Mouse (Mus musculus) lung, adult 2 months (tissue): ENCODE results near the gene Il3ra. TPM values are rescaled to one million over a fixed set of nuclear protein-coding genes. Genes with fewer than 3 reads are reported as not detected.

ENCODE experiments used
- DNase-seq: peaks from one replicate; pipeline ENCODE4 v3.0.0; 2022
- H3K4me1 ChIP-seq: fragments of 200-500 bp; 2 replicates; pipeline ENCODE4 v1.6.1; 2011; ENCODE audit warnings: low read length; ENCODE audit not compliant: control insufficient read depth, insufficient read depth
- H3K4me3 ChIP-seq: fragments of 200-500 bp; replicated peaks from 2 replicates; pipeline ENCODE3; 2011; ENCODE audit warnings: low read depth, mild to moderate bottlenecking, control low read depth, low read length; ENCODE audit errors: extremely low read depth
- CTCF ChIP-seq: fragments of 200-500 bp; IDR thresholded peaks from 2 replicates; pipeline ENCODE4 v1.5.1; 2011; ENCODE audit warnings: mild to moderate bottlenecking, low read length, control low read depth; ENCODE audit not compliant: insufficient read depth
- POLR2A ChIP-seq: fragments of 200-500 bp; IDR thresholded peaks from 2 replicates; pipeline ENCODE4 v1.6.1; 2011; ENCODE audit warnings: low read depth, mild to moderate bottlenecking, control low read depth, low read length, borderline replicate concordance; ENCODE audit errors: extremely low read depth
- WGBS: fragments of 180-500 bp; shearing (Covaris S2); methylation state at CpG from one replicate; pipeline ENCODE4 v1.1.7; 2018; 5-methylcytosine and 5-hydroxymethylcytosine counted together
- polyA plus RNA-seq: library from polyadenylated mRNA; depleted of rRNA; stranded (reverse); fragments of >200 nt; gene quantifications from 2 replicates; pipeline ENCODE4 v1.2.3, GENCODE M21; 2012

Il3ra gene
- polyA plus RNA-seq, 1 experiment = 89.7 TPM

GRCm38 (mm10) chr14:14349485-14350262 lies 3.6 kb downstream of the Il3ra start:
- Histone ChIP-seq H3K4me1 (peaks cover 3% of the 10 kb centered on the region; the same call in 1 of the 2 replicates), H3K4me3 (no peak overlapping the region)
- TF ChIP-seq POLR2A = no peak
- no peak for TF ChIP-seq CTCF
- 94% methylated on average over 20 of the region's 20 CpGs for WGBS
- DNase-seq = no peak

GRCm38 (mm10) chr14:14350263-14351147 lies 4.4 kb downstream of the Il3ra start:
- TF ChIP-seq CTCF (no peak), POLR2A (no peak)

GRCm38 (mm10) chr14:14351148-14351455 lies 5.0 kb downstream of the Il3ra start:
- TF ChIP-seq CTCF (no peak), POLR2A (no peak)
- no peak overlapping the region for H3K4me3 ChIP-seq
- H3K4me1 ChIP-seq = peaks cover 3% of the 10 kb centered on the region; the same call in 1 of the 2 replicates
- WGBS = 94% methylated on average over 7 of the region's 7 CpGs
- no peak for DNase-seq

More at GRCm38 (mm10) chr14:14350263-14351147, 4.4 kb downstream of the Il3ra start:
- Histone ChIP-seq H3K4me1 (peaks cover 3% of the 10 kb centered on the region; the same call in 1 of the 2 replicates), H3K4me3 (no peak overlapping the region)
- WGBS = 97% methylated on average over 29 of the region's 29 CpGs
- DNase-seq = no peak

GRCm38 (mm10) chr14:14351721-14352590 lies 5.9 kb downstream of the Il3ra start:
- DNase-seq = no peak
- Histone ChIP-seq H3K4me1 (no peaks in the 10 kb centered on the region), H3K4me3 (no peak overlapping the region)
- WGBS = 93% methylated on average over 9 of the region's 9 CpGs
- TF ChIP-seq POLR2A = no peak
- TF ChIP-seq CTCF = no peak

DNA sequence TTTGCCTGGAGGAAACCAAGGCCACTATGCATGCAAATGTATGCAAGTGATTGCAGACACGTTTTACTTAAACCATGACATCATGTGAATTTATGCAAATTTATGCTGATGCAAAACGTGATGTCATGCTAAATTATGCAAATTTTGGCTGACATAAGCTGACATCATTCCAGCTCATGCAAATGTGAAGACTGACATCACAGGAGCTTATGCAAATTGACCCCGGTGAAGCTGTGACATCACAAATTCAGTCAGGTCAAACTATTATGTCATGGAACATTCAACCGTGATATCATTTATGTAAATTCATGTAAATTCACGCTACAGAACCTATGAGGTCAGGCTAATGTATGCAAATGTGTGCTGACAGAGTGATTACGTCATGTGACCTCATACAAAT lies 6.5 kb downstream of the Il3ra start:
- Histone ChIP-seq H3K4me3 (no peak overlapping the region), H3K4me1 (no peaks in the 10 kb centered on the region)
- TF ChIP-seq POLR2A (no peak), CTCF (no peak)
- no peak for DNase-seq
- WGBS = 85% methylated on average over 6 of the region's 6 CpGs

GRCm38 (mm10) chr14:14353081-14353732 lies 7.1 kb downstream of the Il3ra start:
- TF ChIP-seq POLR2A = no peak
- TF ChIP-seq CTCF = no peak
- H3K4me3 ChIP-seq = no peak overlapping the region
- WGBS = 94% methylated on average over 7 of the region's 7 CpGs
- no peaks in the 10 kb centered on the region for H3K4me1 ChIP-seq
- no peak for DNase-seq

DNA sequence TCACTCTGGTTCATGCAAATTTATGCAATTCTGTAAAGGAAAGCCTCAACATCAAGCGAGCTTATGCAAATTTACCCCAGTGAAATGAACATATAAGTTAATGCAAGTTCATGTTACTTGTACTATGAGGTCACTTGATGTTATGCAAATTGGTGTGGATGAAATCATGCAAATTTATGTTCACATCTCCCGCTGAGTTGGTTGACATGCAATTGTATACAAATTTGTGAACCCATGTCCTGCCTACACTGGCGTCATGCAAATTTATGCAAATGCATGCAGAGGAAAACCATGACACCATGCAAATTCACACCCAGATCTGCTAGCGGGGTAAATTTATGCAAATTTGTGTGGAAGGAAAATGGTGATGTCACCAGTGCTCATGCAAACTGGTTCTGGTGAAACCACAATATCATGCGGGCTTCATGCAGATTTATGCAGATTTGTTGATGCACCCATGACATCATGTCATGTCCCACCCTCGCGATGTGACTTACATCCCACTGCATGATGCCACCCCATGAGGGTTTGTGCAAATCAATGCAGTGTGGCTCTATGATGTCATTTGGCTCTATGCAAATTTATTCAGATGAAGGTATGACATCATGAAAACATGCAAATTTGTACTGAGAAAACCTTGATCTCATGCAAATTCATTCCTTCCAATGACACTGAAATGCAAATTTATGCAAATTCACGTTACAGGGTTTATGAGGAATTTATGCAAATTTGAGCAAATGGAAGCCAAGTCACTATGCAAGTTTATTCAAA lies 7.8 kb downstream of the Il3ra start:
- Histone ChIP-seq H3K4me3 (no peak overlapping the region), H3K4me1 (no peaks in the 10 kb centered on the region)
- DNase-seq = no peak
- TF ChIP-seq CTCF (no peak), POLR2A (no peak)
- 94% methylated on average over 8 of the region's 8 CpGs for WGBS
